Mouse (Mus musculus): ENCODE results near the gene Pttg1. TPM values are rescaled to one million over a fixed set of nuclear protein-coding genes. Genes with fewer than 3 reads are reported as not detected.

Gene Pttg1
- polyA plus RNA-seq, 1 experiment from 2014 or later: 88.3 TPM

- Histone ChIP-seq H3K36me3 (ENCODE audit: control insufficient read depth, insufficient read depth) (no peaks in the 10 kb centered on the region), H3K9ac (ENCODE audit: low read depth, low read length) (no peak overlapping the region), H3K27me3 (replicated peaks; ENCODE audit: control insufficient read depth, insufficient read depth, low read length) (no peaks in the 10 kb centered on the region), H3K27ac (ENCODE audit: low read depth, low read length) (no peak overlapping the region), H3K4me2 (replicated peaks; ENCODE audit: low read depth) (no peak overlapping the region), H3K4me3 (ENCODE audit: low read depth, low read length) (no peak overlapping the region), H3K9me3 (ENCODE audit: control insufficient read depth) (no peaks in the 10 kb centered on the region), H3K4me1 (replicated peaks; ENCODE audit: control insufficient read depth, insufficient read depth, low read length) (no peaks in the 10 kb centered on the region)
- ATAC-seq: no peak
- WGBS: 81% methylated on average over 6 of the region's 6 CpGs
- no peak for TF ChIP-seq CTCF (IDR thresholded peaks at IDR 0.05; ENCODE audit: low read depth)
Observed at GRCm38 (mm10) chr11:43374956-43375355, 51.1 kb downstream of the Pttg1 start.

GRCm38 (mm10) chr11:43373367-43373766, 52.7 kb downstream of the Pttg1 start:
- 79% methylated on average over 3 of the region's 3 CpGs for WGBS
- no peak for ATAC-seq
- H3K27ac ChIP-seq (ENCODE audit: low read depth, low read length): no peak overlapping the region

GRCm38 (mm10) chr11:43371807-43372206, 54.2 kb downstream of the Pttg1 start:
- H3K36me3 ChIP-seq (ENCODE audit: control insufficient read depth, insufficient read depth): no peaks in the 10 kb centered on the region
- no peak overlapping the region for H3K4me2 ChIP-seq (replicated peaks; ENCODE audit: low read depth)
- no peak for TF ChIP-seq CTCF (IDR thresholded peaks at IDR 0.05; ENCODE audit: low read depth)
- H3K4me1 ChIP-seq (replicated peaks; ENCODE audit: control insufficient read depth, insufficient read depth, low read length): no peaks in the 10 kb centered on the region
- no peaks in the 10 kb centered on the region for H3K9me3 ChIP-seq (ENCODE audit: control insufficient read depth)
- no peak for ATAC-seq
- no peak overlapping the region for H3K27ac ChIP-seq (ENCODE audit: low read depth, low read length)
- no peak overlapping the region for H3K9ac ChIP-seq (ENCODE audit: low read depth, low read length)
- H3K27me3 ChIP-seq (replicated peaks; ENCODE audit: control insufficient read depth, insufficient read depth, low read length): no peaks in the 10 kb centered on the region
- 91% methylated on average over 3 of the region's 3 CpGs for WGBS
- H3K4me3 ChIP-seq (ENCODE audit: low read depth, low read length): no peak overlapping the region

More at GRCm38 (mm10) chr11:43373367-43373766, 52.7 kb downstream of the Pttg1 start:
- H3K4me3 ChIP-seq (ENCODE audit: low read depth, low read length): no peak overlapping the region
- no peaks in the 10 kb centered on the region for H3K9me3 ChIP-seq (ENCODE audit: control insufficient read depth)
- no peak for TF ChIP-seq CTCF (IDR thresholded peaks at IDR 0.05; ENCODE audit: low read depth)
- H3K27me3 ChIP-seq (replicated peaks; ENCODE audit: control insufficient read depth, insufficient read depth, low read length): no peaks in the 10 kb centered on the region
- no peak overlapping the region for H3K4me2 ChIP-seq (replicated peaks; ENCODE audit: low read depth)
- no peaks in the 10 kb centered on the region for H3K4me1 ChIP-seq (replicated peaks; ENCODE audit: control insufficient read depth, insufficient read depth, low read length)
- H3K36me3 ChIP-seq (ENCODE audit: control insufficient read depth, insufficient read depth): no peaks in the 10 kb centered on the region
- no peak overlapping the region for H3K9ac ChIP-seq (ENCODE audit: low read depth, low read length)

MicroRNA genes within 50 kb of the gene (microRNA counts, 519-probe panel; counts per million panel counts)
- microRNA mmu-miR-146a: 3,995 counts per million, percentile 57 among the panel's probes with 10 or more counts

Small RNA genes within 50 kb of the gene (microRNA-seq; reads per million reads assigned to microRNA genes)
- gene Mir146: 129 reads per million, percentile 51 among the genes with 10 or more reads in this experiment

Other genes starting within 250 kb of the Pttg1 start
- 33.6 and 40.3 TPM in 2 replicates for gene Slu7, start 7.5 kb upstream of the Pttg1 start, polyA plus RNA-seq (2015; fragmentation: Nextera tagmentation; extraction: Ambion mirVana)
- gene C1qtnf2, start 48.0 kb upstream of the Pttg1 start, polyA plus RNA-seq (2015; fragmentation: Nextera tagmentation; extraction: Ambion mirVana): 9.4 and 11.9 TPM in 2 replicates
- gene Ccnjl, start 102.5 kb upstream of the Pttg1 start, polyA plus RNA-seq (2015; fragmentation: Nextera tagmentation; extraction: Ambion mirVana): 15.8 and 19.1 TPM in 2 replicates
- gene 4933415A04Rik, start 160.8 kb upstream of the Pttg1 start, polyA plus RNA-seq (2015; fragmentation: Nextera tagmentation; extraction: Ambion mirVana): 5.3 and 7.9 TPM in 2 replicates
- gene Fabp6, start 175.3 kb upstream of the Pttg1 start, polyA plus RNA-seq (2015; fragmentation: Nextera tagmentation; extraction: Ambion mirVana): 88.4 and 127 TPM in 2 replicates